Mouse (Mus musculus): ENCODE data around the gene Adcy4. TPM values are rescaled to one million over a fixed set of nuclear protein-coding genes. Genes with fewer than 3 reads are reported as not detected.
A peak's percentile ranks its signal among the peaks of the same experiment; 100 is the strongest.

Adcy4 gene
- polyA plus RNA-seq, 1 experiment = 4.1 TPM

- Histone ChIP-seq H3K4me1 (ENCODE audit: control insufficient read depth, insufficient read depth, low read length) (no peaks in the 10 kb centered on the region), H3K27me3 (ENCODE audit: control insufficient read depth, insufficient read depth, low read length) (no peaks in the 10 kb centered on the region; the same call in 1 of the 2 replicates), H3K27ac (ENCODE audit: insufficient read depth, low read length) (no peak overlapping the region), H3K4me3 (replicated peaks; ENCODE audit: insufficient read depth, low read depth, low read length) (no peak overlapping the region)
- DNase-seq = no peak
- 42% methylated on average over 11 of the region's 11 CpGs for WGBS
- TF ChIP-seq POLR2A (IDR thresholded peaks at IDR 0.05; ENCODE audit: borderline replicate concordance, insufficient read depth, low read length) (no peak), CTCF (IDR thresholded peaks at IDR 0.05; ENCODE audit: borderline replicate concordance, insufficient read depth, low read depth, low read length) (no peak)
Measured at GRCm38 (mm10) chr14:55787731-55788130, 3.8 kb upstream of the Adcy4 start.

- DNase-seq = peak in 1 of 2 experiments; percentile 0
- TF ChIP-seq POLR2A (IDR thresholded peaks at IDR 0.05; ENCODE audit: borderline replicate concordance, insufficient read depth, low read length) (no peak), CTCF (IDR thresholded peaks at IDR 0.05; ENCODE audit: borderline replicate concordance, insufficient read depth, low read depth, low read length) (no peak)
- 24% methylated on average over 6 of the region's 6 CpGs for WGBS
- Histone ChIP-seq H3K4me3 (replicated peaks; ENCODE audit: insufficient read depth, low read depth, low read length) (no peak overlapping the region), H3K27me3 (ENCODE audit: control insufficient read depth, insufficient read depth, low read length) (no peaks in the 10 kb centered on the region; the same call in 1 of the 2 replicates), H3K27ac (ENCODE audit: insufficient read depth, low read length) (no peak overlapping the region), H3K4me1 (ENCODE audit: control insufficient read depth, insufficient read depth, low read length) (no peaks in the 10 kb centered on the region)
Measured at GRCm38 (mm10) chr14:55785195-55785594, 1.3 kb upstream of the Adcy4 start.

DNA sequence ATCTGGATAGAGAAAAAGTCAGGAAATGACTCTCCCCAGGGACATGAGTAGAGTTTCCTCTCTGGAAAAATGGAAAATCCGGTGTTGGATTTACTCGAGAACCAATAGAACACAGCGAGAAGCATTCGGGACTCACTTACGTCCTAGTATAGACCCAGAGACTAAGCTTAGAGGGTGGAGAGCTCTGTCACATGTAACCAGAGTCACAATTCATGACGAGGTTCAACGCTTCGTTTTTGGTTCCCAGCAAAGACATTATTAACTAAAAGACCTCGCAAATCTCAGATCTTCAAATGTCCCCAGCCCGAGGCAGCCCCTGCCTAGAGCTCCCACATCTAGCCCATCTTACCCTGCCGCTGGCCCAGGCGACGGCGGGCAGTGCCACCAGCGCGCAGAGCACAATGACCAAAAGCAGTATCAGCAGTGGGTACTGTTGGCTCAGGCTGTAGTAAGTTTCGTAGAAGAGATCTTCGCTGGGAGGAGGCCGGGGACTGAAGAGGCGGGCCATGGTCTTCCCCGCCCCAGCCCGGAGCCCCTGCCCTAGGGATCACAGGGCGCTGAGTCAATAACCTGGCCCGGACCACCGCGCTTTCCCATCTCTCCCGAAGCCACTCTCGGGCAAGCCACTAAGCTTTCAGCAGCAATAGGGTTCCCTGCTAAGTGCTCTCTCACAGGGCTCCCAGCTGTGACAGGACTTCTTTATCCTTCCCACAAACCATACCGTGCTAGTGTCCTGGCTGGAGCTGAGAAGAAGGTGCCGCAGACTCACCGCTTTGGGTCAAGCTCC lies 531 bp downstream of the Adcy4 start:
- no peak for TF ChIP-seq POLR2A (IDR thresholded peaks at IDR 0.05; ENCODE audit: borderline replicate concordance, insufficient read depth, low read length)
- TF ChIP-seq CTCF (IDR thresholded peaks at IDR 0.05; ENCODE audit: borderline replicate concordance, insufficient read depth, low read depth, low read length) = no peak
- 1% methylated on average over 31 of the region's 31 CpGs for WGBS
- no peak overlapping the region for H3K4me3 ChIP-seq (replicated peaks; ENCODE audit: insufficient read depth, low read depth, low read length)
- H3K27me3 ChIP-seq (ENCODE audit: control insufficient read depth, insufficient read depth, low read length) = no peaks in the 10 kb centered on the region; the same call in 1 of the 2 replicates
- peak in 1 of 2 experiments; percentile 0 for DNase-seq
- no peaks in the 10 kb centered on the region for H3K4me1 ChIP-seq (ENCODE audit: control insufficient read depth, insufficient read depth, low read length)
- no peak overlapping the region for H3K27ac ChIP-seq (ENCODE audit: insufficient read depth, low read length)

- peak; percentile 0 to 4 for DNase-seq
- no peaks in the 10 kb centered on the region; the same call in 1 of the 2 replicates for H3K27me3 ChIP-seq (ENCODE audit: control insufficient read depth, insufficient read depth, low read length)
- no peaks in the 10 kb centered on the region for H3K4me1 ChIP-seq (ENCODE audit: control insufficient read depth, insufficient read depth, low read length)
- no peak overlapping the region for H3K4me3 ChIP-seq (replicated peaks; ENCODE audit: insufficient read depth, low read depth, low read length)
- 62% methylated on average over 9 of the region's 9 CpGs for WGBS
- H3K27ac ChIP-seq (ENCODE audit: insufficient read depth, low read length) = no peak overlapping the region
- TF ChIP-seq CTCF (IDR thresholded peaks at IDR 0.05; ENCODE audit: borderline replicate concordance, insufficient read depth, low read depth, low read length) = no peak
- no peak for TF ChIP-seq POLR2A (IDR thresholded peaks at IDR 0.05; ENCODE audit: borderline replicate concordance, insufficient read depth, low read length)
Measured at GRCm38 (mm10) chr14:55782361-55782960, 1.4 kb downstream of the Adcy4 start.

- H3K27me3 ChIP-seq (ENCODE audit: control insufficient read depth, insufficient read depth, low read length) = no peaks in the 10 kb centered on the region; the same call in 1 of the 2 replicates
- 13% methylated on average over 14 of the region's 14 CpGs for WGBS
- H3K4me3 ChIP-seq (replicated peaks; ENCODE audit: insufficient read depth, low read depth, low read length) = peak overlapping the region; percentile 11
- no peaks in the 10 kb centered on the region for H3K4me1 ChIP-seq (ENCODE audit: control insufficient read depth, insufficient read depth, low read length)
- DNase-seq = peak; percentile 60 to 71
- no peak for TF ChIP-seq POLR2A (IDR thresholded peaks at IDR 0.05; ENCODE audit: borderline replicate concordance, insufficient read depth, low read length)
- TF ChIP-seq CTCF (IDR thresholded peaks at IDR 0.05; ENCODE audit: borderline replicate concordance, insufficient read depth, low read depth, low read length) = peak; percentile 93
- no peak overlapping the region for H3K27ac ChIP-seq (ENCODE audit: insufficient read depth, low read length)
Measured at GRCm38 (mm10) chr14:55781310-55781709, 2.6 kb downstream of the Adcy4 start.

GRCm38 (mm10) chr14:55780736-55781135 lies 3.2 kb downstream of the Adcy4 start:
- H3K4me3 ChIP-seq (replicated peaks; ENCODE audit: insufficient read depth, low read depth, low read length) = no peak overlapping the region
- peak in 1 of 2 experiments; percentile 9 for DNase-seq
- WGBS = 77% methylated on average over 11 of the region's 11 CpGs
- H3K4me1 ChIP-seq (ENCODE audit: control insufficient read depth, insufficient read depth, low read length) = no peaks in the 10 kb centered on the region
- H3K27ac ChIP-seq (ENCODE audit: insufficient read depth, low read length) = no peak overlapping the region
- no peak for TF ChIP-seq CTCF (IDR thresholded peaks at IDR 0.05; ENCODE audit: borderline replicate concordance, insufficient read depth, low read depth, low read length)
- TF ChIP-seq POLR2A (IDR thresholded peaks at IDR 0.05; ENCODE audit: borderline replicate concordance, insufficient read depth, low read length) = no peak
- no peaks in the 10 kb centered on the region; the same call in 1 of the 2 replicates for H3K27me3 ChIP-seq (ENCODE audit: control insufficient read depth, insufficient read depth, low read length)

DNA sequence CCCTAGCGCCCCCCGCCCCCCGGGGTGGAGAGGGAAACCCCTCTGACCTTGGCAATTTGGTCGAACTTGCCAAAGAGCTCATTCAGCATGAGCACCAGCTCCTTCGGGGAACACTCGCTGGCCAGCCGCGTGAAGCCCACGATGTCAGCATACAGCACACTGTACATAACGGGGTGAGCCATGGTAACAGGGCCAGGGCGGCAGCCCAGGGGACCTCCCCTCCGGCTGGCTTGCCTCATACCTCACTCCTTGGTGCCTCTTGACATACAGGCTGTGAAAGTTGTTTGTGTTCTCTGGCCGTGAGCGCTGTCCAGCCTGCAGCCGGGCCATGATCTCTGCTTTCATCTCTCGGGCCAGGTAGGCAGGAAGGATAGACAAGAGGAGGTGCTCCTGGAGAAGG lies 4.2 kb downstream of the Adcy4 start:
- 62% methylated on average over 16 of the region's 16 CpGs for WGBS
- Histone ChIP-seq H3K27ac (ENCODE audit: insufficient read depth, low read length) (no peak overlapping the region), H3K4me1 (ENCODE audit: control insufficient read depth, insufficient read depth, low read length) (no peaks in the 10 kb centered on the region), H3K27me3 (ENCODE audit: control insufficient read depth, insufficient read depth, low read length) (no peaks in the 10 kb centered on the region; the same call in 1 of the 2 replicates), H3K4me3 (replicated peaks; ENCODE audit: insufficient read depth, low read depth, low read length) (no peak overlapping the region)
- DNase-seq = peak in 1 of 2 experiments; percentile 4
- TF ChIP-seq CTCF (IDR thresholded peaks at IDR 0.05; ENCODE audit: borderline replicate concordance, insufficient read depth, low read depth, low read length) = no peak
- TF ChIP-seq POLR2A (IDR thresholded peaks at IDR 0.05; ENCODE audit: borderline replicate concordance, insufficient read depth, low read length) = no peak

Data from cerebellum, adult 2 months (tissue).